Mouse (Mus musculus) R1 (cell line): ENCODE measurements around the gene Washc3.

Source experiments
- DNase-seq: peaks from one replicate; pipeline ENCODE4 v3.0.0-alpha.2; 2018; ENCODE audit warnings: low read depth, low spot score

Washc3 gene

GRCm38 (mm10) chr10:88255556-88255955, 54.7 kb downstream of the Washc3 start:
- DNase-seq: no peak

GRCm38 (mm10) chr10:88260309-88260708, 59.4 kb downstream of the Washc3 start:
- DNase-seq: no peak

- DNase-seq: no peak
Observed at GRCm38 (mm10) chr10:88261186-88261585, 60.3 kb downstream of the Washc3 start.

GRCm38 (mm10) chr10:88263383-88263782, 62.5 kb downstream of the Washc3 start:
- no peak for DNase-seq

GRCm38 (mm10) chr10:88274045-88274444, 73.2 kb downstream of the Washc3 start:
- no peak for DNase-seq

GRCm38 (mm10) chr10:88281699-88282098, 80.8 kb downstream of the Washc3 start:
- no peak for DNase-seq

- no peak for DNase-seq
Observed at GRCm38 (mm10) chr10:88284343-88284990, 83.6 kb downstream of the Washc3 start.

GRCm38 (mm10) chr10:88287261-88287660, 86.4 kb downstream of the Washc3 start:
- no peak for DNase-seq

GRCm38 (mm10) chr10:88288061-88288460, 87.2 kb downstream of the Washc3 start:
- no peak for DNase-seq

- DNase-seq: no peak
Observed at GRCm38 (mm10) chr10:88295091-88295490, 94.2 kb downstream of the Washc3 start.
